Mouse (Mus musculus) gastrocnemius, postnatal 10 days (tissue): ENCODE measurements around the gene Vmn2r83. TPM values are rescaled to one million over a fixed set of nuclear protein-coding genes. Genes with fewer than 3 reads are reported as not detected.
A peak's percentile ranks its signal among the peaks of the same experiment; 100 is the strongest.
"Not testable (repeated sequence)": the region's sequence is repeated elsewhere in the genome, so short reads cannot be mapped to it uniquely, and the experiment has no call there.

Experiments
- DNase-seq: peaks from one replicate; pipeline ENCODE4 v3.0.0; 2021; ENCODE audit warnings: mixed read lengths
- long read RNA-seq, 2 experiments: library from polyadenylated mRNA; stranded (forward); transcript quantifications; one replicate each; pipeline ENCODE4 v2.0.0; 2021
- total RNA-seq, 2 experiments: library from RNA; stranded (reverse); gene quantifications; 2 replicates each; pipeline ENCODE4 v1.2.3; 2021

The Vmn2r83 gene
- total RNA-seq = not detected
- long read RNA-seq, experiment 1 = 0 reads
- long read RNA-seq, experiment 2 = 0 reads

GRCm38 (mm10) chr10:79468431-79468830 is at the start of gene Vmn2r83:
Gene Vmn2r83 (plus strand): TSS chr10:79468731.
- DNase-seq = no peak

GRCm38 (mm10) chr10:79435141-79435820 is 33.2 kb upstream of the Vmn2r83 start:
- DNase-seq = not testable (repeated sequence)

- DNase-seq = no peak
Measured at GRCm38 (mm10) chr10:79495886-79496285, 27.4 kb downstream of the Vmn2r83 start.

- no peak for DNase-seq
Measured at GRCm38 (mm10) chr10:79496701-79497288, 28.3 kb downstream of the Vmn2r83 start.

- no peak for DNase-seq
Measured at GRCm38 (mm10) chr10:79502830-79503644, 34.5 kb downstream of the Vmn2r83 start.

GRCm38 (mm10) chr10:79506709-79507108 is 38.2 kb downstream of the Vmn2r83 start:
- no peak for DNase-seq

- DNase-seq = no peak
Measured at GRCm38 (mm10) chr10:79524433-79524832, 55.9 kb downstream of the Vmn2r83 start.

GRCm38 (mm10) chr10:79525456-79526325 is 57.2 kb downstream of the Vmn2r83 start:
- no peak for DNase-seq

- DNase-seq = no peak
Measured at GRCm38 (mm10) chr10:79526661-79527452, 58.3 kb downstream of the Vmn2r83 start.

- no peak for DNase-seq
Measured at GRCm38 (mm10) chr10:79527453-79527845, 58.9 kb downstream of the Vmn2r83 start.

GRCm38 (mm10) chr10:79528081-79528480 is 59.5 kb downstream of the Vmn2r83 start:
- no peak for DNase-seq

GRCm38 (mm10) chr10:79530241-79530640 is 61.7 kb downstream of the Vmn2r83 start:
- DNase-seq = no peak

- DNase-seq = no peak
Measured at GRCm38 (mm10) chr10:79530721-79531120, 62.2 kb downstream of the Vmn2r83 start.

GRCm38 (mm10) chr10:79531593-79531992 is 63.1 kb downstream of the Vmn2r83 start:
- DNase-seq = no peak

GRCm38 (mm10) chr10:79532678-79533077 is 64.1 kb downstream of the Vmn2r83 start:
- DNase-seq = no peak

- DNase-seq = peak; percentile 66
Measured at GRCm38 (mm10) chr10:79533126-79533911, 64.8 kb downstream of the Vmn2r83 start, which contains the start of gene Plpp2. Gene Plpp2 (minus strand): TSS chr10:79533796.

GRCm38 (mm10) chr10:79534426-79534825 is 65.9 kb downstream of the Vmn2r83 start:
- DNase-seq = no peak

- no peak for DNase-seq
Measured at GRCm38 (mm10) chr10:79535431-79535830, 66.9 kb downstream of the Vmn2r83 start.

GRCm38 (mm10) chr10:79536461-79537080 is 68.0 kb downstream of the Vmn2r83 start:
- no peak for DNase-seq

GRCm38 (mm10) chr10:79537271-79537670 is 68.7 kb downstream of the Vmn2r83 start:
- DNase-seq = no peak
